Mouse (Mus musculus) stomach, postnatal 0 days (tissue): ENCODE results near the gene Mup5. TPM values are rescaled to one million over a fixed set of nuclear protein-coding genes. Genes with fewer than 3 reads are reported as not detected.
"Not testable (repeated sequence)": the region's sequence is repeated elsewhere in the genome, so short reads cannot be mapped to it uniquely, and the experiment has no call there.

Experiments
- ATAC-seq: fragments of 200-750 bp; cut with Nextera tagmentation; 2 replicates; pipeline ENCODE4 v1.8.0; 2017; ENCODE audit not compliant: low FRiP score, low TSS enrichment
- DNase-seq: peaks from one replicate; pipeline ENCODE4 v3.0.0-alpha.2; 2016; ENCODE audit warnings: low spot score
- H3K27ac ChIP-seq: fragments of 300-500 bp; sonication (generic); replicated peaks from 2 replicates; pipeline ENCODE4 v1.5.1; 2014; ENCODE audit warnings: mild to moderate bottlenecking, control low read depth
- H3K27me3 ChIP-seq: fragments of 300-500 bp; sonication (generic); 2 replicates; pipeline ENCODE4 v1.6.1; 2014; ENCODE audit warnings: low read length; ENCODE audit not compliant: control insufficient read depth, insufficient read depth
- H3K36me3 ChIP-seq: fragments of 300-500 bp; sonication (generic); 2 replicates; pipeline ENCODE4 v1.6.1; 2014; ENCODE audit warnings: low read length, mixed read lengths; ENCODE audit not compliant: control insufficient read depth, insufficient read depth
- H3K4me1 ChIP-seq: fragments of 300-500 bp; sonication (generic); replicated peaks from 2 replicates; pipeline ENCODE4 v1.6.1; 2014; ENCODE audit warnings: antibody characterized with exemption; ENCODE audit not compliant: control insufficient read depth, insufficient read depth
- H3K4me2 ChIP-seq: fragments of 300-500 bp; sonication (generic); replicated peaks from 2 replicates; pipeline ENCODE4 v1.6.1; 2014; ENCODE audit warnings: low read depth, mild to moderate bottlenecking, control low read depth, moderate library complexity
- H3K4me3 ChIP-seq: fragments of 300-500 bp; sonication (generic); 2 replicates; pipeline ENCODE4 v1.5.1; 2014; ENCODE audit warnings: low read depth, low read length, control low read depth
- H3K9ac ChIP-seq: fragments of 300-500 bp; sonication (generic); 2 replicates; pipeline ENCODE4 v1.6.1; 2014; ENCODE audit warnings: mild to moderate bottlenecking, low read length, control low read depth, mixed read lengths
- H3K9me3 ChIP-seq: fragments of 300-500 bp; sonication (generic); 2 replicates; pipeline ENCODE4 v1.6.1; 2016; ENCODE audit warnings: low read length; ENCODE audit not compliant: control insufficient read depth
- CTCF ChIP-seq: IDR thresholded peaks from 2 replicates; pipeline ENCODE4 v1.5.1; 2016; ENCODE audit warnings: antibody characterized with exemption, low read depth, mild to moderate bottlenecking, moderate library complexity
- EP300 ChIP-seq: optimal IDR thresholded peaks from 2 replicates; pipeline ENCODE3; 2016; ENCODE audit warnings: antibody characterized with exemption
- WGBS: fragments of 180-500 bp; shearing (Covaris S2); extraction: QIAGEN DNeasy Blood & Tissue Kit; methylation state at CpG from one replicate; pipeline ENCODE4 v1.1.7; 2014; 5-methylcytosine and 5-hydroxymethylcytosine counted together
- polyA plus RNA-seq: library from polyadenylated mRNA; unstranded; fragments of >200 nt; fragmentation: Nextera tagmentation; extraction: Ambion mirVana; gene quantifications from 2 replicates; pipeline ENCODE4 v1.2.1, GENCODE M21; 2015

Gene Mup5
- polyA plus RNA-seq, 1 experiment from 2014 or later = not detected

DNA sequence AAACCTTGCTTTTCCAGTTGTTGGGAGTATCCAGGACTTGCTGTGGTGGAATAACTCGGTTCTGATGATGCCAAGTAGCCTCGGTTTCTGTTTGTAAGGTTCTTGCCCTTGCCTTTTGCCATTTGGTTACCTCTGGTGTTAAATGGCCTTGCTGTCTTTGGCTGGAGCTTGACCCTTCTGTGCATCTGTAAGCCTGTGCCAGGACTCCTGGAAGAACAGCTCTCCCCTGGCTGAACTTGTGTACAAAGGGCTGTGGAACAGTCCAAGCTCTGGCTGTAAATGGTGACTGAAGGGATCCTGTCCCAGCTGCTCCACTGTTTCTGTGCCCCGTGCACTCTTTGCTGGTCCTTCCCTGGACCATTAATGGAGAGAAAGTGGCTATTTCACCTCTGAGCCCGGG is 5.8 kb downstream of the Mup5 start:
- Histone ChIP-seq H3K4me1 (no peaks in the 10 kb centered on the region), H3K27ac (no peak overlapping the region), H3K9ac (no peak overlapping the region), H3K4me2 (no peak overlapping the region), H3K4me3 (no peak overlapping the region), H3K27me3 (no peaks in the 10 kb centered on the region), H3K36me3 (no peaks in the 10 kb centered on the region), H3K9me3 (no peaks in the 10 kb centered on the region)
- 66% methylated on average over 4 of the region's 4 CpGs for WGBS
- ATAC-seq = no peak
- no peak for DNase-seq
- TF ChIP-seq CTCF (no peak), EP300 (no peak)

DNA sequence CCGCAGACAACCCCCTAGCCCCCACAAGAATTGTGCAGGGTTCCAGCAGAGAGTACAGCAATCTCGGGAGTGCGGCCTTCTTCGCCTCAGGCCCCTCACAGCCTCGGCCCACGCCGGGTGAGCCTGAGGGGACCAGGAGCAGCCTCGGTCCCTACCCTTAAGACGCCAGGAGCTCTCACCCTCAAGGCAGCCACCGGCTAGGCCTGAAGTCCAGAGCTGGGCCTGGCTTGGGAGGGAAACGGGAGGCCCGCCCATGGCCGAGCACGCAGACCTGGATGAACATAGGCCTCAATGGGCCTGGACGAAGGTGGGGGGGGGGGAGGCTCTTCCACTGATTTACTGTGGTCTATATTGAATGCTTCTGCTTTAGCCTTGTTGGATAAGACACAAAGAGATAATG is 11.8 kb downstream of the Mup5 start:
- Histone ChIP-seq H3K9ac (no peak overlapping the region), H3K9me3 (0 out of 2 replicates have a peak, but pooled peaks cover 3% of the 10 kb centered on the region), H3K27ac (no peak overlapping the region), H3K27me3 (no peaks in the 10 kb centered on the region), H3K4me1 (no peaks in the 10 kb centered on the region), H3K36me3 (no peaks in the 10 kb centered on the region), H3K4me3 (no peak overlapping the region), H3K4me2 (no peak overlapping the region)
- ATAC-seq (no peak), DNase-seq (no peak)
- 93% methylated on average over 15 of the region's 15 CpGs for WGBS
- TF ChIP-seq CTCF = no peak

DNA sequence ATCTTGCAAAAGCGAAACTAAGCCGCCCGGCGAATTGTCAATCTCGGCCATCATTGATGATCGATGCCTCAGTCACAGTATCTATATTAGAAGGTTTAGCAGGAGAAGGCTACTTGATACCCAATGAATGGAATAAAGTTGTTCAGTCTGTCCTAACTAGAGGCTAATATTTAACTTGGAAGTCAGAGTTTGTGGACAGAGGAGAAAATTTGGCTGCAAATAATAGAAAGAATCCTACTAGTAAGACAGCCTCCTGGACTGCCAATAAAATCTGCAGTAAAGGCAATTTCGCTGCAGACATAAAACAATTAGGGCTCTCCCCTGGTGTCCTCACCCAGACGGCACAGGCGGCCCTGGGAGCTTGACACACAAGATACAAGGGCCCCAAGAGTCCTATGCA is 12.5 kb downstream of the Mup5 start:
- not testable (repeated sequence) for H3K9me3 ChIP-seq
- 91% methylated on average over 9 of the region's 9 CpGs for WGBS

DNA sequence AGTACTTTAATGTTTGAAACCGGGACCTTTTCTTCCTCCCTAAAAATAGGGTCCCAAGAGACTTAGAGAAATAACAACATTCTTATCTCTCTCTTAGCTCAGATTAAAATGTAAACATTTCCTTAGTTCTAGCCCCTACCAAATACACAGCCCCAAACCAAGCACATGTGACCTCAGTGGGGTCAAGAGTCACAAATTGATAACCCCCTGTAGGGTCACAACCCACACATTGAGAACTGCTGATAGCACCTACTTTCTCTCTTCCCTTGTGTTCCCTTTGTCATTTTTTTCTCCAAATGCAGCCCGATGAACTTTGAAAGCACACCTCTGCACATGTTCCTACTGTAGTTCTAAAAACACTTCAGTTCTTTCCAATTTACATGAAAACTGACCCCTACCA is 19.4 kb downstream of the Mup5 start:
- H3K9me3 ChIP-seq = no peaks in the 10 kb centered on the region
- 25% methylated on average over 2 of the region's 2 CpGs for WGBS
- H3K36me3 ChIP-seq = no peaks in the 10 kb centered on the region
- no peaks in the 10 kb centered on the region for H3K4me1 ChIP-seq
- no peak overlapping the region for H3K27ac ChIP-seq
- H3K4me2 ChIP-seq = no peak overlapping the region
- H3K4me3 ChIP-seq = no peak overlapping the region
- H3K9ac ChIP-seq = no peak overlapping the region
- no peaks in the 10 kb centered on the region for H3K27me3 ChIP-seq
- TF ChIP-seq EP300 (no peak), CTCF (no peak)
- ATAC-seq (no peak), DNase-seq (no peak)

More for the DNA sequence above, 12.5 kb downstream of the Mup5 start:
- DNase-seq, H3K4me3 ChIP-seq, H3K4me1 ChIP-seq, ATAC-seq, H3K36me3 ChIP-seq, H3K27ac ChIP-seq, H3K9ac ChIP-seq, H3K4me2 ChIP-seq, H3K27me3 ChIP-seq: not testable (repeated sequence)

DNA sequence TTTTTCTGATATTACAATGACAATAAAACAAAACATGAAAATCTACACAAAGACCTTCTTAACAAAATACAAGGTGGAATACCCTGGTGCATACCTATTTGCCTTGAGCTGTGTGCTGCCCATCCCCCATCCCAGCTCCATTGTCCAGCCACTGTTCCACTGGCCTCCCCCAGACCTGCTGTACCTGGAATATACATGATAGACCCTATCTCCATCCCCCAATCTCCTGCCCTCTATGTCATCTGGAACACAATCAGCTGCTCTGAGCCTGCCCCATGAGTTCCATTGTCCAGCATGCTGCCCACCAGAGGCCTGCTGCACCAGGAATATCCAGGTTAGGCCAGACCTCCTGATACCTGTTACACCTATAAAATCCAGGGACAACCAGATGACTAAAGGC is 21.6 kb downstream of the Mup5 start:
- no peak; the same call in 1 of the 2 replicates for ATAC-seq
- no peak for TF ChIP-seq CTCF
- TF ChIP-seq EP300 = no peak
- no peak overlapping the region for H3K4me3 ChIP-seq
- H3K4me2 ChIP-seq = no peak overlapping the region
- DNase-seq = no peak
- no peak overlapping the region for H3K27ac ChIP-seq
- no peaks in the 10 kb centered on the region for H3K4me1 ChIP-seq
- H3K9me3 ChIP-seq = no peaks in the 10 kb centered on the region
- H3K9ac ChIP-seq = no peak overlapping the region
- H3K36me3 ChIP-seq = no peaks in the 10 kb centered on the region
- no peaks in the 10 kb centered on the region for H3K27me3 ChIP-seq

DNA sequence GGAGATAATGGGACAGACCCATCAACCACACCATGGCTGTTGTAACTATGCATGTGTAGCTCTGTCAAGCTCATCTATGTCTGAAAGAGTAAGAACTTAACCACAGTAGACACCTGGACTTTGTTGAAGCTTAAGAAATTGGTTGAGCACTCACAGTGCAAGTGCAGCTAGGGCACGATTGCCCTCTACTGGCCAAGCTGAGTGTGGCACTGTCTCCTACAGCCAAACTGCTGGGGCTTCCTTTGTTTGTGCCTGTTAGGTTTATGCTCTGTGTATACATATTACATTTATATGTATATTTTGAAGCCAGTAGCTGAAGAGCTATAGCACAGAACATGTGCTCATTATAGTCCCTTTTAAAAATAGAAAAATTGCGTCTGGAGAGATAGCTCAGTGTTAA is 23.8 kb downstream of the Mup5 start:
- not testable (repeated sequence) for H3K9ac ChIP-seq, H3K4me1 ChIP-seq, H3K9me3 ChIP-seq, H3K4me2 ChIP-seq, H3K4me3 ChIP-seq, H3K27ac ChIP-seq, H3K36me3 ChIP-seq, ATAC-seq, H3K27me3 ChIP-seq
- 19% methylated on average over 2 of the region's 2 CpGs for WGBS
- peak; percentile 52 for DNase-seq
- peak; percentile 89 for TF ChIP-seq CTCF

DNA sequence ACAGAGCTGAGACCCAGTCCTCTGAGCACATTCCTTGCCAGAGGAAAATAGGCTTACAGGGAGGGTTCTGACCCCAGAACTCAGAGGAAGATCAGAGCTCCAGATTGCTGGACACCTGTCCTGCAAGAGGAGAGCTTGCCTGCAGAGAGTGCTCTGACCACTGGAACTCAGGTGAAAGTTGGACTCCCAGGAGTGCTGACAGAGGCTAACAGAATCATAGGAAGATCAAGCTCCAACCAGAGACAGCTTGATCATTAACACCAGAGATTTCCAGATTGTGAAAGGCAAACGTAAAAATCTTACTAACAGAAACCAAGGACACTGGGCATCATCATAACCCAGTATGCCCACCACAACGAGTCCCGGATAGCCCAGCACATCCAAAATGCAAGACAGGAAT is 26.1 kb downstream of the Mup5 start:
- H3K4me1 ChIP-seq, H3K4me2 ChIP-seq, H3K27ac ChIP-seq, H3K27me3 ChIP-seq, H3K36me3 ChIP-seq, H3K9ac ChIP-seq, ATAC-seq, H3K4me3 ChIP-seq, H3K9me3 ChIP-seq, DNase-seq: not testable (repeated sequence)
- WGBS = 79% methylated on average over 3 of the region's 3 CpGs

DNA sequence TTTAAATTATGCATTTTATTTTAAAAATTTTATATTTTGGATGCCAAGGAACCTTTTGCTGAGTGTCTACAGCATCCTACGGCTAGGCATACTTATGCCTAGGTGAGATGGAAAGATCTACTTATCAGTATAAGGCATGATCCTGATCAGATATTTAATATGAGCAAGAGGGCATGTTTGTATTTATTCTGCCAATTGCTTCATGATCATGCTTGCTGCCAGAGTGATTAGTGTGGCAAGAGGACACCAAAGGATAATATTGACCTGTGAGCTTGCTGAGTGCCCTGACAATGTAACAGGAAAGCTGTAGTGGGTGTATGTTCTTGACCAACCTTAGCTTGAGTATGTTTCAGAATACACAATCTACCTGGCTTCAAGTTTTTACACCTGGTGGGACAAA is 45.3 kb downstream of the Mup5 start:
- DNase-seq, H3K4me3 ChIP-seq, H3K4me2 ChIP-seq, H3K9ac ChIP-seq, H3K9me3 ChIP-seq, H3K36me3 ChIP-seq, ATAC-seq, H3K4me1 ChIP-seq, H3K27me3 ChIP-seq, H3K27ac ChIP-seq: not testable (repeated sequence)
- 87% methylated on average over 1 of the region's 1 CpGs for WGBS

DNA sequence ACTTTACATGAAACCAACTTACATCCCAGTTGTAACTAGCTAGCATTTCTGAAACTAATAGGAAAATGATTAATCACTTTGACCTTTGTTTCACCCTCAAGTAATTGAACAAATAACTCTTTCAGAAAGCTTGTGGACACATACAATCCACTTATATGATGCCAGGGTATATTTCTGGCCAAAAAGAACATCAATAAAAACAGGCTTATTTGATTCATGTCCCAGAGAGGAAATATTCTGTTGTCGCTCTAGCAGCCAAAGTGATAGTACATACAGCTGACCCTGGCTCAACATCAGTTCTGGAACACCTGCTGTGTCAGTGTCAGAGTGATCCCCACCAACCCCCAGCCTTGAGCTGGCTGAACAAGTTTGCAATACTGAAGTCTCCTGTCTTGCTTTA is 50.8 kb downstream of the Mup5 start:
- H3K9ac ChIP-seq, H3K27ac ChIP-seq, H3K9me3 ChIP-seq, H3K4me2 ChIP-seq, H3K36me3 ChIP-seq, H3K4me3 ChIP-seq, ATAC-seq, H3K4me1 ChIP-seq, H3K27me3 ChIP-seq, DNase-seq: not testable (repeated sequence)
- WGBS = 53% methylated on average over 1 of the region's 1 CpGs
